Mouse (Mus musculus) T-helper 1 cell (primary cell): Measurements from ENCODE around the gene Psme3.

Source experiments
- in situ Hi-C: fragments of 300-600 bp; cut with MboI, MseI; formaldehyde crosslinking; loops from one replicate; pipeline ENCODE4 v1.15.1; 2025; ENCODE audit warnings: high pct_unique_total_duplicates

The Psme3 gene

GRCm38 (mm10) chr11:101351721-101352111 lies 35.7 kb downstream of the Psme3 start:
- in situ Hi-C loops: no loop called here

DNA sequence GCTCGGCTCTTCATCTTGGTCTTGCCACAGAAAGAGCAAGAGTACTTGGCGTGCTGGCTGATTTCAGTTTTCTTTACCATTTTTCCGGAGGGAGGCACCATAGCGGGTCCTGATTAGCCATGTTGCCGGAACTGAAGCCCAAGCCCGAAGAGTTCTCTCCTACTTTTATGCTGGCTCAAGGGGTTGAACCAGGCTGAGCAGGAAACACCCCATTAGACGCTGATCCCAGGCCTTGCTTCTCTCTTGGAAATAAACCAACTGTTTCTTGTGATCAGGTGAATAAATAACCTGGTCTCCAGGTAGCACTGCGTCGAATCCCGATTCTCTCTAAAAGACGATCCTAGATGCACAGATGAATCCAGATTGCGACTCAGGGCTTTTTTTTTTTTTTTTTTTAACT lies 37.4 kb downstream of the Psme3 start:
- in situ Hi-C loops: no loop called here

GRCm38 (mm10) chr11:101354438-101355010 lies 38.5 kb downstream of the Psme3 start:
- in situ Hi-C loops: no loop called here

DNA sequence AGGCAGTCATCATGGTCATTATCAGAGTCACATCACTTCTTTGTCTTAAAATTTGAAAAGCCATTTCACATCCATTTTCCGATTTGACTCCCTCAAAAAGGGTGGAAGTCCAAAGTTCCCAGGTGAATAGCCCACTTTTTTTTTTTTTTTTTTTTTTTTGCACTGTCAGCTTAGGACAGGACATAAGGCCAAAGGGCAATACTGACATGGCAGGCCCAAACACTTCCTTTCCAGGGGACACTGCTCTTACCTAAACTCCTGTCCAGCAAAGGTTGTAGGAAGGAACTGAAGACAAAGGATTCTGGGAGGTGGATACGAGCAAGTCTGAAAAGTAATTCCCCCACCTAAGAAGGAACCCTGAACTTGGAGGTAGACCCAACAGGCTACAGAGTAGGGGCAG lies 39.9 kb downstream of the Psme3 start:
- in situ Hi-C loops: no loop called here

GRCm38 (mm10) chr11:101357505-101358182 lies 41.6 kb downstream of the Psme3 start:
- in situ Hi-C loops: no loop called here

DNA sequence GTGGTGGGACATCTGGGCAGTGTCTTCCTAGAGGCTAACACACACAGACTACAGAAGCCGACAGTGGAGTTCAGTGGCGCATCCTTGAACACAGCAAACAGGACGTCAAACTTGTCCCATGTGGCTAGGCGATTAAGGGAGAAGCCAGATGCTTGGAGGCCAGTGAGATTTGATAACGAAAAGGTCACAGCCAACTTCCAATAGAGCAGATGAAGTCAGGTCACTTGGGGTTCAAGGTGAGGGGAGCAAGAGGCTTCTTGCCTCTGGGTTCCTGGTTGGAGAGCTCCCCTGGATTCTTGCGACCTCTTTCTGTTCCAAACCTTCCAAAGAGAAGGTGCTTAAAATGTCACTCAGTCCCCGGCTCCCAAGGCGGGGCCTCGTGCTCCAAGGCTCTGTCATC lies 43.8 kb downstream of the Psme3 start:
- in situ Hi-C loops: no loop called here

- in situ Hi-C loops: no loop called here
Observed at GRCm38 (mm10) chr11:101360651-101361113, 44.7 kb downstream of the Psme3 start.

DNA sequence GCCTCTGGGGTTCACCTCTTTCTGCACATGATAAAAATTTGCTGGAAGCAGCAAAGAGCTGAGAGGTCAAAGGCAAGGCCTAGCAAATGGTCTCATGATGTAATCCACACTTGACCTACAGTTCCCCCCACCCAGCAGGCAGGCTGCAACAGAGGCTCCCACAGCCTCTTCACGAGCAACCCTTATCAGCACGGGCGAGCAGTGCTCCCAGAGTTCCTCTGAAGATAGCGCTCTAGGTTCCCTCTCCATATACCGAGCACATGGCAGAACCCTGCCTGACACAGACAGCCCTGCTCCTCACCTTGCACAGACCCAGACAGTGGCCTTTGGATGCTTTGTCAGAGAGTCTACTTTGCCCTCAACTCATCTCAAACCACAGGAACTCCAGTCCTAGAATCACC lies 48.5 kb downstream of the Psme3 start:
- in situ Hi-C loops: no loop called here

GRCm38 (mm10) chr11:101367326-101367935 lies 51.4 kb downstream of the Psme3 start, which contains the start of gene G6pc:
TSS of gene G6pc (plus strand) at chr11:101367561.
- in situ Hi-C loops: no loop called here

DNA sequence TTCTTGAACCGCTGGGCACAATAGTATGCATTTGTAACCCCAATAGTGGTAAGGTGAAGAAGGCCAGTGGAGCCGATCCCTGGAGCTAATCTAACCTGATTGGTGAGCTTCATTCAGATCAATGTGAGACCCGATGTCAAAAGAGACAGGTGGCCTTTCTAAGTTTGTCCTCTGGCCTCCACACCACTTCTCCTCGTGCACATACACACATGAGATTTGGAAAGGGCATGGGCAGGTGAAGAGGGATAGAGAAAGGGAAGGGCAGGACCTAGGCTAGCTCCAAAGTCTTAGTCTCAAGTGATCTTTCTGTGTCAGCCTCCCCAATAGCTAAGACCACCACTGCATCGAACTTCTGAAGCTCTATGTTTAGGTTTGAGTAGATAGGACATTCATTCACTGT lies 54.1 kb downstream of the Psme3 start:
- in situ Hi-C loops: no loop called here
